Mouse (Mus musculus) kidney, adult 2 months (tissue): ENCODE data around the gene Ten1.

Experiments used
- CTCF ChIP-seq: fragments of 200-500 bp; conservative IDR thresholded peaks from 2 replicates; pipeline ENCODE4 v1.5.1; 2011; ENCODE audit warnings: low read depth, mild to moderate bottlenecking, control low read depth, low read length, moderate library complexity, mixed read lengths; ENCODE audit not compliant: insufficient read depth, insufficient read length
- POLR2A ChIP-seq: fragments of 200-500 bp; IDR thresholded peaks from one replicate; pipeline ENCODE4 v1.6.1; 2011; ENCODE audit warnings: low read depth, low read length, control low read depth

DNA sequence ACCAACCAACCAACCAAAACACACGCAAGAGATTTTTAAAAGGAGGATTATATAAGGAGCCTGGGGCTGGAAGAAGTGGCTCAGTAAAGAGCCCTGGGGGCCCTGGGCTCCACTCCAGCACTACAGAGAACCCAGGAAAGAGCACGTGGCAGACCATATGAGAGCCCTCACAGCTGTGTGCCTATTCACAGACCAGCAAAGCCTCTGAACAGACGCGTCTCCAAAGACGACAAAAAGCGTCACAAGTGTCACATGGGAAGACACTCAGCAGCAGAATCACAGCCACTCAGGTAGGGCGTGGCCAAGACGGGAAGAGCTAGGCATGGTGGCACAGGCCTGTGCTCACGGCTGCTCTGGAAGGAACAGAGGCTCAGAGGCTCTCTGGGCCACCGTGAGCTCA is 36.5 kb upstream of the Ten1 start:
- TF ChIP-seq POLR2A (no peak), CTCF (no peak)
